Mouse (Mus musculus): ENCODE results near the gene Gm3415. TPM values are rescaled to one million over a fixed set of nuclear protein-coding genes. Genes with fewer than 3 reads are reported as not detected.

The Gm3415 gene
- polyA plus RNA-seq, 1 experiment from 2014 or later: not detected

- Histone ChIP-seq H3K4me3 (no peak overlapping the region), H3K36me3 (no peaks in the 10 kb centered on the region), H3K4me2 (replicated peaks) (no peak overlapping the region), H3K9me3 (no peaks in the 10 kb centered on the region), H3K4me1 (0 out of 2 replicates have a peak, but pooled peaks cover 3% of the 10 kb centered on the region), H3K27me3 (no peaks in the 10 kb centered on the region), H3K27ac (replicated peaks) (no peak overlapping the region), H3K9ac (replicated peaks) (no peak overlapping the region)
- 80% methylated on average over 5 of the region's 5 CpGs for WGBS
- ATAC-seq (replicated peaks): no peak
Measured at GRCm38 (mm10) chr5:146607816-146608215, 51.9 kb downstream of the Gm3415 start.

Other genes with a start within 250 kb of the Gm3415 start
- 9.3 and 9.7 TPM in 2 replicates for gene Wasf3, start 171.2 kb upstream of the Gm3415 start, polyA plus RNA-seq (2015; fragmentation: Nextera tagmentation; extraction: Ambion mirVana)
- gene Gm6408, start 74.2 kb upstream of the Gm3415 start, polyA plus RNA-seq (2015; fragmentation: Nextera tagmentation; extraction: Ambion mirVana): not detected in 2 replicates
- gene Gm6370, start 64.8 kb upstream of the Gm3415 start, polyA plus RNA-seq (2015; fragmentation: Nextera tagmentation; extraction: Ambion mirVana): not detected in 2 replicates
- gene 4930449I24Rik, start 53.7 kb upstream of the Gm3415 start, polyA plus RNA-seq (2015; fragmentation: Nextera tagmentation; extraction: Ambion mirVana): not detected in 2 replicates
- not detected in 2 replicates for gene Gm3402, start 42.0 kb upstream of the Gm3415 start, polyA plus RNA-seq (2015; fragmentation: Nextera tagmentation; extraction: Ambion mirVana)
- gene Gm3404, start 30.3 kb upstream of the Gm3415 start, polyA plus RNA-seq (2015; fragmentation: Nextera tagmentation; extraction: Ambion mirVana): not detected in 2 replicates
- not detected in 2 replicates for gene Gm3409, start 18.5 kb upstream of the Gm3415 start, polyA plus RNA-seq (2015; fragmentation: Nextera tagmentation; extraction: Ambion mirVana)
- 24.8 and 26.2 TPM in 2 replicates for gene Gpr12, start 29.1 kb downstream of the Gm3415 start, polyA plus RNA-seq (2015; fragmentation: Nextera tagmentation; extraction: Ambion mirVana)
- 14.9 and 16.5 TPM in 2 replicates for gene Usp12, start 238.9 kb downstream of the Gm3415 start, polyA plus RNA-seq (2015; fragmentation: Nextera tagmentation; extraction: Ambion mirVana)